Mouse (Mus musculus): ENCODE measurements around the gene Dnajc10. TPM values are rescaled to one million over a fixed set of nuclear protein-coding genes. Genes with fewer than 3 reads are reported as not detected.

The Dnajc10 gene
- polyA plus RNA-seq, 1 experiment from 2014 or later, result 71.2 TPM

DNA sequence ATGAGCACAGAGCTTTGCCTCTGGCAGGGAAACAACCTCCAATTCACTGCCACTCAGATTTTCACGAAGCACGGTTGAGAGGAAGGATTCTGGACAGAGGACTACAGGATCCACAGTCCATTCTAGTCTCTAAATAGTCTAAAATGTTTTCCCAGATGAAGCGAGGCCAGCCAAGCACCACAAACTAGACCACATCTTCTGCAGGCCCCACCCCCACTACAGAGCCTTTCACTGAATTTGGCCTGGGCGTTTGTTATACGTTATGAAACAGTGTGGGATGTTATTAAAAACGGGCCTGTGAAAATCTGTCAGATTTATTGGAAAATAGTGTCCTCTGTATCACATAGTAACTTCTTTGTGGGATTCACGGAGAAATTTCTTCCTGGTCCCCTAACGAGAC, 56.2 kb downstream of the Dnajc10 start:
- Histone ChIP-seq H3K36me3 (no peaks in the 10 kb centered on the region), H3K27me3 (ENCODE audit: insufficient read depth, poor library complexity, severe bottlenecking) (no peaks in the 10 kb centered on the region), H3K27ac (no peak overlapping the region), H3K4me3 (no peak overlapping the region), H3K9me3 (no peaks in the 10 kb centered on the region), H3K4me1 (no peaks in the 10 kb centered on the region)
- 83% methylated on average over 8 of the region's 8 CpGs for WGBS
- no peak for DNase-seq (ENCODE audit: low spot score)

GRCm38 (mm10) chr2:80374892-80375291, 59.6 kb downstream of the Dnajc10 start:
- Histone ChIP-seq H3K4me3 (no peak overlapping the region), H3K27me3 (ENCODE audit: insufficient read depth, poor library complexity, severe bottlenecking) (no peaks in the 10 kb centered on the region), H3K4me1 (no peaks in the 10 kb centered on the region), H3K36me3 (0 out of 2 replicates have a peak, but pooled peaks cover 5% of the 10 kb centered on the region), H3K9me3 (no peaks in the 10 kb centered on the region), H3K27ac (no peak overlapping the region)
- no peak for DNase-seq (ENCODE audit: low spot score)

GRCm38 (mm10) chr2:80379848-80380247, 64.6 kb downstream of the Dnajc10 start:
- Histone ChIP-seq H3K9me3 (no peaks in the 10 kb centered on the region), H3K27ac (no peak overlapping the region), H3K4me1 (no peaks in the 10 kb centered on the region), H3K27me3 (ENCODE audit: insufficient read depth, poor library complexity, severe bottlenecking) (no peaks in the 10 kb centered on the region), H3K36me3 (0 out of 2 replicates have a peak, but pooled peaks cover 5% of the 10 kb centered on the region), H3K4me3 (no peak overlapping the region)
- DNase-seq (ENCODE audit: low spot score), result no peak
- WGBS, result 94% methylated on average over 5 of the region's 5 CpGs

GRCm38 (mm10) chr2:80384447-80384846, 69.2 kb downstream of the Dnajc10 start:
- H3K27ac ChIP-seq, result no peak overlapping the region

DNA sequence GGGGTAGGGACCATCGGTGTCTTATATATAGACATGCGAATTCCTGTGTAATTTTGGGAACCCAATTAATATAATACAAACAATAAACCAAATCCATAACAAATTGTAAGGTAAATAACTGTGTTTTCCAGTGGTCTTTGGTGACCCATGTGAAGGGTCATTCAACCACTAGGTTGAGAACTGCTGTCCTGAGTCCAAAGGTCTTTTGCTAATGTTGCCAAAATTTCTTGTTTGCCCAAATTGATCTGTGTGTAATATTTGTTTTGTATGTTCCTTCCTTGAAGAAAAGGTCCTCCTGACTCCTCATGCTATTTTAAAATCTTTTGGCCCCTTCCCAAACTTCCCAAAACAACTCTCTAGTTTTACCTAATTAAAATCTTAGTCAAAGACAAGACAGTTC, 71.0 kb downstream of the Dnajc10 start:
- H3K4me3 ChIP-seq, result no peak overlapping the region
- H3K36me3 ChIP-seq, result no peaks in the 10 kb centered on the region
- peaks cover 19% of the 10 kb centered on the region; the same call in 1 of the 2 replicates for H3K4me1 ChIP-seq
- no peaks in the 10 kb centered on the region for H3K9me3 ChIP-seq
- DNase-seq (ENCODE audit: low spot score), result no peak
- no peaks in the 10 kb centered on the region for H3K27me3 ChIP-seq (ENCODE audit: insufficient read depth, poor library complexity, severe bottlenecking)
- 92% methylated on average over 2 of the region's 2 CpGs for WGBS
- no peak overlapping the region for H3K27ac ChIP-seq

More at GRCm38 (mm10) chr2:80384447-80384846, 69.2 kb downstream of the Dnajc10 start:
- Histone ChIP-seq H3K4me3 (no peak overlapping the region), H3K36me3 (no peaks in the 10 kb centered on the region), H3K4me1 (peaks cover 19% of the 10 kb centered on the region; the same call in 1 of the 2 replicates), H3K9me3 (no peaks in the 10 kb centered on the region), H3K27me3 (ENCODE audit: insufficient read depth, poor library complexity, severe bottlenecking) (no peaks in the 10 kb centered on the region)
- WGBS, result 39% methylated on average over 4 of the region's 4 CpGs
- DNase-seq (ENCODE audit: low spot score), result no peak

DNA sequence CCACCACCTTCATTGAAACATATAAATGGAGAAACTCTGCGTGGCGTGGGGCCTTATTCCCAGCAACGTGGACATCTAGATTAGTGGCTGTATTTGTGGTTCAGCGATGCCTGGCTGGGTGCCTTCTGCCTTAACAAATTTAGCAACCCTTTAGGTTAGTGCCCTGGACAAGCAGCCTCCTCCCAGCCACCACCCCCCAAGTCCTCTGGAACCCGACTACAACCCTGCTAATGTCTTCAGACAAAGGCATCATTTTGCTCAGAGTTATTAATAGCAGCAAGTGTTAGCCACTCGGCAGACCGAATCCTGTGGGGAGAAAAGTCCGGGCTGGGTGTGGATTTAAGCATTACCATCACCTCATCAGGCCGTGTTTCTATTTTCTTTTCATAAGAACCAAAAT, 72.4 kb downstream of the Dnajc10 start:
- Histone ChIP-seq H3K36me3 (no peaks in the 10 kb centered on the region), H3K4me3 (no peak overlapping the region), H3K9me3 (no peaks in the 10 kb centered on the region), H3K4me1 (peaks cover 19% of the 10 kb centered on the region; the same call in 1 of the 2 replicates), H3K27ac (peak overlapping the region; percentile 67), H3K27me3 (ENCODE audit: insufficient read depth, poor library complexity, severe bottlenecking) (no peaks in the 10 kb centered on the region)
- WGBS, result 39% methylated on average over 9 of the region's 9 CpGs
- DNase-seq (ENCODE audit: low spot score), result peak; percentile 77

DNA sequence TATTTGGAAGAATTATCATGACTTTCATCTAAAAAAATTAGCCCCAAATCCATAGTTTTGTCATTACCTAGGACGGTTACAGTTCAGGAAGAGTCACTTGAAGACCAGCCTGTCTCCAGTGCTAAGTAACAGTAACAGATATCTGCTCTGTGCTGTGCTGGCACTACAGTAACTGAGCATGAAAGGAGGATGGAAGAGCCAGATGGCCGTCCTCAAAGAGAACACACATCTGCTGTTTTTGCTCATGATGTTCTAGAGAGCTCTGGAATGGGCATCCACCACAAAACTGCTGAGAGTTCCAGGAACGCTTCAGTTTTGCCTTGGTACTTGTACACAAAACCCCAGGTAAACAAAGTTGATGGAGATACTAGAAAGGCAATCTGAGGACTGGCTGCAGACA, 73.1 kb downstream of the Dnajc10 start:
- Histone ChIP-seq H3K27ac (peak overlapping the region; percentile 62; the same call in 1 of the 2 replicates), H3K4me1 (peaks cover 19% of the 10 kb centered on the region; the same call in 1 of the 2 replicates), H3K4me3 (no peak overlapping the region), H3K9me3 (no peaks in the 10 kb centered on the region), H3K36me3 (no peaks in the 10 kb centered on the region), H3K27me3 (ENCODE audit: insufficient read depth, poor library complexity, severe bottlenecking) (no peaks in the 10 kb centered on the region)
- no peak for DNase-seq (ENCODE audit: low spot score)
- 75% methylated on average over 3 of the region's 3 CpGs for WGBS

DNA sequence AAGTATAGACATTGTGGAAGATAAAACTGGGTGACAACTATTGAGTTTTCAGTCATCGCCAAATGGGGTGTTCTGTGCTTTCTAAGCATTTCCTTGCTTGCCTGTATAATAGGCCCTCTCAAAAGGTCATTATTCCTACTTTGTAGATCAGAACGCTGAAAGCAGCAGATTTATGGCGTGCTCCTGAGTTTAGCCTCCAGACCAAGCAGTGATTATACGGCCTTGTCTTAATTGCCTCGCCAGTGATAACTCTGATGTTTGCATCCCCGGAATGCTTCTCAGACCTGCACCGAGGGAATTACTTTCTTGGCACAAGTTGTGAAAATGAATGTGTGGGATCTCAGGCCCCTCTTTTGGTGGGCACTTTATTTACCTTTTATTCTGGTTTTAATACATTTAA, 80.8 kb downstream of the Dnajc10 start:
- Histone ChIP-seq H3K27me3 (ENCODE audit: insufficient read depth, poor library complexity, severe bottlenecking) (no peaks in the 10 kb centered on the region), H3K9me3 (no peaks in the 10 kb centered on the region), H3K36me3 (no peaks in the 10 kb centered on the region), H3K4me1 (0 out of 2 replicates have a peak, but pooled peaks cover 5% of the 10 kb centered on the region), H3K27ac (no peak overlapping the region), H3K4me3 (no peak overlapping the region)
- no peak for DNase-seq (ENCODE audit: low spot score)
- 61% methylated on average over 7 of the region's 7 CpGs for WGBS

- H3K27ac ChIP-seq, result no peak overlapping the region
- WGBS, result 71% methylated on average over 3 of the region's 3 CpGs
- no peak overlapping the region for H3K4me3 ChIP-seq
- no peak for DNase-seq (ENCODE audit: low spot score)
- peaks cover 8% of the 10 kb centered on the region; the same call in 1 of the 2 replicates for H3K4me1 ChIP-seq
- no peaks in the 10 kb centered on the region for H3K27me3 ChIP-seq (ENCODE audit: insufficient read depth, poor library complexity, severe bottlenecking)
- no peaks in the 10 kb centered on the region for H3K36me3 ChIP-seq
- no peaks in the 10 kb centered on the region for H3K9me3 ChIP-seq
Measured at GRCm38 (mm10) chr2:80396864-80397263, 81.6 kb downstream of the Dnajc10 start.

GRCm38 (mm10) chr2:80398595-80399099, 83.4 kb downstream of the Dnajc10 start:
- no peak overlapping the region for H3K4me3 ChIP-seq
- H3K27me3 ChIP-seq (ENCODE audit: insufficient read depth, poor library complexity, severe bottlenecking), result no peaks in the 10 kb centered on the region
- no peaks in the 10 kb centered on the region for H3K36me3 ChIP-seq
- H3K9me3 ChIP-seq, result no peaks in the 10 kb centered on the region
- peaks cover 8% of the 10 kb centered on the region; the same call in 1 of the 2 replicates for H3K4me1 ChIP-seq
- 36% methylated on average over 3 of the region's 3 CpGs for WGBS
- no peak overlapping the region for H3K27ac ChIP-seq
- DNase-seq (ENCODE audit: low spot score), result no peak

Other genes with a start within 250 kb of the Dnajc10 start
- gene Pde1a, start 186.0 kb upstream of the Dnajc10 start, polyA plus RNA-seq (2016; fragmentation: Nextera tagmentation; extraction: Ambion mirVana), result 7.0 and 10.4 TPM in 2 replicates
- not detected in 2 replicates for gene Prdx6b, start 23.0 kb upstream of the Dnajc10 start, polyA plus RNA-seq (2016; fragmentation: Nextera tagmentation; extraction: Ambion mirVana)
- gene Frzb, start 132.2 kb downstream of the Dnajc10 start, polyA plus RNA-seq (2016; fragmentation: Nextera tagmentation; extraction: Ambion mirVana), result 8.1 and 8.9 TPM in 2 replicates

Data from heart, embryonic 10.5 days (tissue).